Mouse (Mus musculus): ENCODE data around the gene Gm3453.
"Not testable (repeated sequence)": the region's sequence is repeated elsewhere in the genome, so short reads cannot be mapped to it uniquely, and the experiment has no call there.

The Gm3453 gene

DNA sequence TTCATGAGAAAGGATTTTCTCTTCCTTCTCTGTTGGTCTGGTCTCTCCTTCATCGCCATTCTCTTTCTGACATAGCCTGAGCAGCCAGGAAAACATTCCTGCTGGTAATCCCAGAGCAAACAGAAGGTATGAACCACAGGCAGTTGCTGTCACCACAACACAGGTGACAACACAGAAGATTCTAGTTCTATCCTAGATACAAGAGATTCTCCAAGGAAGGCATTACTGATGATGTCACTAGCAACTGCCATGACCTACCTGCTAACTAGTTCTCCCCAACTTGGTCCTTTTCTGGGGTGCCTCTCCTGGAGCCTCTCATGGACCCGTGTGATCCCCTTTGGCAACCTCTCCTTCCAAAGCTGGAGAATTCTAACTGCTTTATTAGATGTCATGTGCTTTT is at the start of gene Gm3453:
Gene Gm3453, minus strand, starts transcription at position 101 of the 400 bp plus-strand sequence.
- not testable (repeated sequence) for DNase-seq

DNA sequence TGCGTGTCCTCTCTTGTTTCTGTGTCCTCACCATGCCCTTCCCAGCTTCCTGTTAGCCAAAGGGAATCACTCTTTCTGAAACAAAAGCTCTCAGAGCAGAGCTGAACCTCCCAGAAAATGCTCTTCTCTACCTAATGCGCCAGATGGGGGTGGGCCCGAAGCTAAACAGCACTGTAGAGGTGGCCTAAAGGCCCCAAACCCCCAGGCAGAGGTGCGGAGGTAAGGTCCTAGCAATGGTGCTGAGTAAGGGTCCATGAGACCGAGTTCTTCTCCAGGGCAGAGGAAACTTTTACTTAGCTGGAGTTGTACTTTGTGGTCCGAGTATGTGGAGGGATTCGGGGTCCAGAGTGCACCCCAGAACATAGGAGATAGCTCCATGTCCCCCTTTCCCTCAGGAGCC is 8.2 kb upstream of the Gm3453 start:
- not testable (repeated sequence) for DNase-seq

DNA sequence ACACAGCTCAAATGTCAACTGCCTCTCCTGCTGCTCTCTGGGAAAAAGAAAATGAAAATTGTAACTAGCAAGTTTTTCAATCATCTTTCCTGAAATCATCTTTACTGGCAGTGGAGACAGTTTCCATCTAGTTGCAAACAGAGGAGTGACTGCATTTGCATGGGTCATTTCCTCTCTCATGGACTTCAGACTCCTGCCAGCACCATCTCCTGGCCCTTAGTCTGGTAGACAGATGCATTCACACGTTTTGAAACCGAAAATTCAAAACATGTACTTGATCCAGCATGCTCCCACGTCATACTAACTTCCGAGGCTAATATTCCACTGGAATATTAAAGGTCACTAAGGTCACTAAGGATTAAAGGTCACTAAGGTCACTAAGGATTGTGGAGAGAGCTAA is 16.5 kb downstream of the Gm3453 start:
- not testable (repeated sequence) for DNase-seq

DNA sequence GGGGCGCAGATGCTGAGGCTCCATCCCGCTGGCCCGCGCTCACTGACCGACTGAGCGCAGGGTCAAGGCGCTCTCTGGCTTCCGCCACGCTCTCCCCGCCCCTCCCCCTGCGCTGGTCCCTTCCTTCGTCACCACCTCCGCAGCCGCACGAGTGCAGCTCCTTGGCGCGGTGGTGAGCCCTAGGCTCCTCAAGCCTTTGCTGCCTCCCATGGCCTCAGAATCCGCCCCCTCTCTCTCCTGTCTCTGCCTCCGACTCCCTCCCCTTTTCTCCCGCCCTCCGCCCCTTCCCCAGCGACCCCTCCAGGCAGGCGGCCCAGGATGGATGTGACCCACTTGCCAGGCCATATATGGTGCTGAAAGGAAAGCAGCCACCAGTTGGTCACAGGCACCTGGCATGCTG is 17.3 kb downstream of the Gm3453 start, which contains the start of gene Gm3248:
Gene Gm3248, minus strand, starts transcription at position 111 of the 400 bp plus-strand sequence.
- peak; percentile 22 for DNase-seq

DNA sequence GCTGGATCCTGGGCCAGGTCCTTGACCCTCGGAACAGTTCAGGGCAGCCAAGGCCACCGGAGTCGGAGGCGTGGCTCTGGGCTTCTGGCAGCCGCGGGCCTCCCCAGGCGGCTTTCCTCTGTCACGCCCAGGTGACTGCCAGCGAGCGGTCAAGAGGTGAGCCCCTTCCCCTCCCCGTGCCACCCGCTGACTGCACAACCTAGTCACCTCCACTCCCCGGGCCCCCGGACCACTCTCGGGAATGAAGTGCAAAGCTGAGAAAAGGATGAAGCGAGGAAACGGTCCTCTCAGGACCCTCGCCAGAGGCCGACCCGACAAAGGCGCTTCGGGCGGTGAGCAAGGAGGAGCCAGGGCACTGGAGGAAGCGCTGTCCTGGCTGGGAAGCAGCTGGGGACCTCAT is 17.8 kb downstream of the Gm3453 start:
- peak; percentile 1 for DNase-seq

DNA sequence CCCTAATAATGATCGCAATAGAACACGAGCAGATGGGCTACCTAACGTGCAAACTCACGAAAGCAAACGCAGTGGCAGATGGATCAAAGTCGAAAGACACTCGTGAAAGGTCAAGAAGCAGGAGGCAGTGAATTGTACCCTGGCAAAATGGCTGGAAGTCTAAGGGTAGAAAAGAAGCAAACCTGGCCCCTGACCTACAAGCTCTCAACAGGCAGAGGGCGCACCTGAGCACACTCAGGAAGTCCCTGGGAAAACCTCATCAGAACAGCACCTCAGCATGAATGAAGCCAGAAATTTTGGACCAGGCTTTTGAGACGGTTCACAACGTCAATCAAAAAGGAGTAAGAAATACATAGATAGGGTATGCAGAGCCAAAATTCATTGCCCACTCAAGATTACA is 18.5 kb downstream of the Gm3453 start:
- DNase-seq = peak; percentile 12

DNA sequence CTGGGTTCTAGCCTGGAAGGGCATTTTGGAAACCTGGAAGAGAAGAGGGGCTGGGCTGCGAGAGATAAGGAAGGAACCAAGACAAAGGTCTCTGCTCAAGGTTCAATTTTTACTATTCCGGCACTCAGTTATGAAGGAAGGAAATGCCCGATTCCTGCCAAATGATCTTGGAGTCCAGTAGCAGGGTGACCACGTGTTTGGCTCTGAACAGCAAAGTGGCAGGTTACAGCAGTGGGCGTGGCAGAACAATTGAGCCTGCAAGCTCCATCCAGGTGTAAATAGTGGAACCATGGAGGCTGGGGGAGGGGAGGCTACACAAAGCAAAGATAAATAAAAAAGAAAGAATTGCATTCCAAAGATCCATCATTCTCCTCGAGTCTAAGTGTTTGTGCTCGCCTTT is 55.7 kb downstream of the Gm3453 start:
- not testable (repeated sequence) for DNase-seq

All from right cerebral cortex, adult 18-20 months (tissue).